Mouse (Mus musculus) lung, adult 2 months (tissue): ENCODE data around the gene Hist3h2ba.

Experiments
- CTCF ChIP-seq: fragments of 200-500 bp; IDR thresholded peaks from 2 replicates; pipeline ENCODE4 v1.5.1; 2011; ENCODE audit warnings: mild to moderate bottlenecking, low read length, control low read depth; ENCODE audit not compliant: insufficient read depth
- POLR2A ChIP-seq: fragments of 200-500 bp; IDR thresholded peaks from 2 replicates; pipeline ENCODE4 v1.6.1; 2011; ENCODE audit warnings: low read depth, mild to moderate bottlenecking, control low read depth, low read length, borderline replicate concordance; ENCODE audit errors: extremely low read depth

- no peak for TF ChIP-seq CTCF
- no peak for TF ChIP-seq POLR2A
These were observed 34.9 kb upstream of the Hist3h2ba start for GRCm38 (mm10) chr11:58913776-58914175.
